Mouse (Mus musculus) urinary bladder, adult 2 months (tissue): ENCODE measurements around the gene Dntt. TPM values are rescaled to one million over a fixed set of nuclear protein-coding genes. Genes with fewer than 3 reads are reported as not detected.
A peak's percentile ranks its signal among the peaks of the same experiment; 100 is the strongest.

Source experiments
- DNase-seq: peaks from one replicate; pipeline ENCODE4 v3.0.0; 2022; ENCODE audit warnings: low spot score
- polyA plus RNA-seq: library from polyadenylated mRNA; depleted of rRNA; stranded (reverse); fragments of >200 nt; gene quantifications from 2 replicates; pipeline ENCODE4 v1.2.3, GENCODE M21; 2012; rRNA removed

Dntt gene
- polyA plus RNA-seq, 1 experiment, result 0.03 TPM

DNA sequence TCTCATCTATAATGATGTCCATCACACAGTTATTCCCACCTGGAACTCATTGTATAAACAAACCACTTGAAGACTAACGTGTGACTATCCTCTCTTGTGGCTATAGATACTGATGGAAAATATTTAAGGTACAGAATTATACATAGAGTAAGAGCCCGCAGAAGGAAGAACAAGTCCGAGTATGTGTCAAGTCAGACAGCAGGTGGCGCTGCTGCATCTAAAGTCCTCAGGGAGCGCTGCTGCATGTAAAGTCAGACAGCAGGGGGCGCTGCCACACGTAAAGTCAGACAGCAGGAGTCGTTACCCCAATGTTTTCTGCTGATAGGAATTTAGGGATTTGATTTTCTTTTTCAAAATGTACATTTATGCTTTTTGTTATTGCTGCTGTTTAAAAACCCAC, 42.4 kb downstream of the Dntt start:
- peak; percentile 65 for DNase-seq

DNA sequence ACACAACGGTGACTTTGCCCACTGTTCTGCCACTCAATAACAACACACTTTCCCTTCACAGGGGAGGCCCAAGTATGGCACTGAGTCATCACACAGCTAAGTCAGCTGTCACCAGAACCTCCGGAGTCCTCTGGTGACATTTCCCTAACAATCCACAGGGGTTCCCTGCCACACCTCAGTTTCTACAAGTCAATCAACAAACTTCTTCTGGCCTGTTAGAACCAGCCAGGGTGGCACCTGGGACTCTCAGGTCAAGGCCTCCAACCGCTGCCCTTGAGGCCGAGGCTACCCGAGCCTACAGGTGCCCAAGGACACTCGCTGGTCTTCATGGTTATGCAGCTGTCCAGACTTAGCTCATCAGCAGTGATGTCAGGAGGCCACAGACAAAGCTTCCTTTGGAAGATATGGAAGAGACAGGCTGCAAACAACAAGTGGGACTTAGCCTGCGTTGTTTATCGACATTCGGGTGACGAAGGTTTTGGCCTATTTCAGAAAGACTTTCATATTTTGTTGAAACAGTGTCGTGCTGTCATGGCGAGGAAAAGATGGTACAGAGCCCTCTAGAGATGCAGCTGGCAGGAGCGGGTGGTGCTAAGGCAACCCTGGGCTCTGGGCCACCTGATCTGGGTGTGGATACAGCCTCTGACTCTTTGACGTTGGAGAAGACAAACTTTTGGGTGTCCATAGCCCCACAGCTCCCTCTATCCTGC, 44.8 kb downstream of the Dntt start:
- DNase-seq, result no peak

DNA sequence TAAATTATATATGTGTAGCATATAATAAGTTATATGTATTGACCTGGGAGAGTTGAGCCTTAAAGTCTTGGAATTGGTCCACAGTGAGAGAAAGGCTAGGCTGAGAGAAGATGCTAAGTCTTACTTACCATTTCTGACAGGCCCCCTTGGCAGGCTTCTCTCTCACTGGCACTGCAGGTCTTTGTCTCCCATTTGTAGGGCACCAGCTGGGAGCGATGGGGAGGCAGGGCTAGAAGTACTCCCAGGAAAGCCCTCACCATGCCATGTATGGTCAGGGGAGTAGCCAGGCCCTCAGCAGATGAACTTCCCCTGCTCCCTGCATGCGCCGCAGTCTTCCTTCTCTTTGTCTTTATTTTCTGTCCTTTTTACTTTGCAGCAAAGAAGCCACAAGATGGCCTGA, 47.8 kb downstream of the Dntt start, which contains the start of gene Opalin:
Gene Opalin (minus strand): TSS at position 208 of the 400 bp plus-strand sequence.
- no peak for DNase-seq

DNA sequence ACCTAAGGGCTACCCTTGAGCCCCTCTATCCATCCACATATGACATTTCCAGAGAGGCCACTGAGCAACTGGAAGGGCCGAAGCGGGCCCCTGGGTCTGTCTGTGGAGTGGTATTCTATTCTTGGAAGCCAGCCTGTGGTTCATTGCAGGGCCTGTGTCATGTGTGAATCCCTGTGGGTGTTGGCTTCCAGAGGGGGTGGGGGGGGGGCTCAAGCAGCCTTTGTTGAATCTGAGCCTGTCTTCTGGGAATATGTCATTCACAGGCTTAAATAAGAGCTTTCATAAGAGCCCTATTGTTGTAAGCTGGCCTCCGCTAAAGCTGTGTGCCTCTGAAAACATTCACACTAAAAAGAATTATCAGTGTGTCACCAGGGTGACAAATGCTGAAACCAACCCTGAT, 52.5 kb downstream of the Dntt start:
- DNase-seq, result no peak

DNA sequence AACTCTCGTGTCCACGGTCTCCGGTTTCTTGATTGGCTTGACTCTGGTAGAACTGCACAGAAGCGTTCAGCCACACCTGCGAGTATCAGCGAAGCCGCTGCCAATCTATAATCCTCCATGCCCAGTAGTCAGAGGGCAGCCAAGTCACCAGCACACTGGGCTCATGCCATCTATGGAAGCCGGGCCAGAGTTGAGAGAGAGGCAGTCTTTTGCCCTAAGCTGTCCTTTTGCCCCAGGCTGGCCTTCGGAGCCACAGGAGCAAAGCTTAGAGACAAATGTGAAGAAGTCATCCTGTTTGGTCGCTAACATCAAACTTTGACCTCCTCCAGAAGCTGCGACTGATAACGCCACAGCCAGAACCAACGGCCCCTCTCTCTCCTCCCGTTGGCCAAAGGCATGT, 54.6 kb downstream of the Dntt start:
- DNase-seq, result no peak

DNA sequence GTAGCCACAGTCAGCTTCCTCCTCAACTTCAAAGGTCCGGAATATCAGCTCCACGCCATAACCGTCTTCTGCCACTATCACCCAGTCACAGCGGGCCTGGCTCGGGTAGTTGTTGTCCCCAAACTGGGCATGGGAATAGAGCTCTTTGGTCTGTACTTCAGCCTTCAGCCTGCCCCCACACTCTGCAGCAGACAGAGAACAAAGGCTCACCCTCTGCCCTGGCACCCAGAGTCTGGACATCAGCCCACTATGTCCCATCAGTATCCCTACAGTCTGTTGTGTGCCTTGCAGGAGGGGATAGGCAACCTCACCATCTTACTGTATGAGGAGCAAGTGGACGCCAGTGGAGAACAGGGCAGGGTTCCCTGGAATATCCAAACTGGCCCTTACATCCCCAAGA, 57.2 kb downstream of the Dntt start:
- DNase-seq, result no peak

DNA sequence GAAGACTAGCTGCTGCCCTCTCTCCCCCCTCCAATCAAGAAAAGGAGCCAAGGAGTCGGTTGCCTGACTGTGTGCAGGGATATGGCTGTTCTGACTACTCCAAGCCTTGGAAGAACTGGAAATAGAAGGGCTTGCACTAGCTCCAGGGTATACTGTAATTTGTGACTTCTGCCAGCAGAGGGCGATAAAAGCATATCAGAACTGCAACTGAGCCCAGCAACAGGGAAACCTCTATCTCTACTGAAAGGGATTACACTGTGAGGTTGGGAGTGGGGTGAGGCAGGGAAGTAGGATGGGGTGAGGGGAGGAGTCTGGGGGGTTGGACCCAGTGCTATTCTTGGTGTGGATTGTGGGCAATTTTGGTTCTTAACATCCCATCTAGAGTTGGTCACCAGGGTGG, 57.6 kb downstream of the Dntt start:
- DNase-seq, result no peak

DNA sequence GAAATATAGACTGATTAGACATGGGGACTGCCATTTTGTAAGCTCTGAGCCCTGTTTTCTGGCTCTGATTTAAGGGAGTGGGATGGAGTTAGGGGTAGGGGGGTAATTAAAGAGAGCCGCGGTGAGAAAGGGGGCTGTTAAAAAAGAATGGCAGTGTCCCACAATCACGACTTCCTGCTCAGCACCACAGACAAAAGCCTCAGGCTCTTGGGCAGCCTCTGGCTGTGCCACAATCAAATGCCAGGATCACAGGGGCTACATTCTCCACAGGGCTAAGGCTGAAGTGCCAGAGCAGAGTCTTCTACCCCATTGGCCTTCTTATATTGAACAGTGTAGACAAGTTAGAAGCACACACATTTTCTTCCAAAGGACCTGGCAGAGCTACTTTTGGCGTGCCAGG, 58.8 kb downstream of the Dntt start:
- no peak for DNase-seq

DNA sequence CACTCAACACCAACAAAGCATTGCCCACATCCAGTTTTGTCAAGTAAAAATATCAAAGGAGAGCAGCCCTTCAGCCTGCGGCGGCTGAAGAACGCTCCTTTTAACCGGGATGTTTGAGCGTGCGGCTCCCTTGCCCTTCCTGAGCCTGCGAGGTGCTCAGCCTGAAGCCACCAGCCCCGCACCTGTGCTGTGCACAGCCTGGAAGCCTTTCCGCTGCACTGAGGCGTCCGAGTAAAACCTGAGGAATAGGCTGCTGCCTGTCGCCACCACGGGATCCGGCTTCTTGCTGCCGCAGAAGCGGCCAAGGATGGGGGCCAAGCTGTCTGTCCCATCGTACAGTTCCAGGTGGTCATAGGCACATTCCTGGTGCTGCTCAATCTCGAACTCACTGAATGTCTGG, 59.4 kb downstream of the Dntt start:
- no peak for DNase-seq

DNA sequence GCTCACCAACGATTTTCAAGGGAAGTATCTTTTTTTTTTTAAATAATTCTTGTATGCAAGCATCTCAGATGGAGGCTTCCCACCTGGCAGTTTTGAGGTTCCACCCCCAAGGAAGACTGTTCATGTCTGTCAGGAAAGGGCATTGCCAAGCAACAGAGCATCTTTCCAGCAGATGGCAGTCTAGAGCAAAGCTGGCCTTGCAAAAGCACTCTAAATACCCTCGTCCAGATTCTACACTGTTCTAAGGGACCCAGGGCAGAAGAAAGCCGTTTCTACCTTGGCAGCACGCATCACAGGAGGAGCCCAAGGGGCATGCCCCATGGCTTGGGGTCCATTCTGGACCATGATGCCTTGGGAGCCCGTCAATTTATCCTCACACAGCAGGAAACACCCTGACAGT, 60.8 kb downstream of the Dntt start:
- DNase-seq, result no peak

DNA sequence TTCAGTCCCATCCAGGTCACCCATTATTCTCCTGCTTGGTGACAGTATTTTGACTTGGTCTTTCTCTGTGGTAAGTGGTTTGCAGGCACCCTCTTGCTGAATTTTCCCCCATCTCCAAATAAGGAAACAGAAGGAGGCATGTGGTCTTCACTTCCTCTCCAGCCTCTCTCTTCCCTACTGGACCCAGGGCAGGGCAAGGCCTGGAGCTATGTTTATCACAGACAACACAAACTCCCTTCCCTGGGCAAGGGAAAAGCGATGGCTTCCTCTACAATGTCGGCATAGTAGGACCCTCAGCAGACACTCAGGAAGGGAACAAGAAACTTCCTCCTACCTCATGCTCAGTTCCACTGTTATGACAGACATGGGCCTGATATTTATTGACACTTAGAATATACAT, 62.8 kb downstream of the Dntt start:
- DNase-seq, result no peak

DNA sequence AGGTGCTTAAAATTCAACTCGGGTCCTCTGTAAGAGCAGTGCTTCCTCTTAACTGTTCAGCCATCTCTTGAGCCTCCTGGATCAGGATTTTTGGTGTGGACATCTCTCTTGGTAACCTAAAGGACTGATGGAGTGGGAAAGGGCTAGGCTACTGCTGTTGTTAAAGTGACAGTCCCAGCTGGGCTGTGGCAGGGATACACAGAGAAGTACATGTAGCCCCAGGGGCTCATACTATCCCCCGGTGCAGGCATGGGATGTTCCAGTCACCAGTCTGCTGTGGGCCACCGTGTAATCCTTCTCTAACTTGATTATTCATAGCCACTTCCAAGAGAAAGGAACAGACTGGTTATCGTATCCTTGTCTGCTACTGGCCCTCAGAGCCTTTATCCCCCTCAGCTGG, 68.0 kb downstream of the Dntt start:
- no peak for DNase-seq

DNA sequence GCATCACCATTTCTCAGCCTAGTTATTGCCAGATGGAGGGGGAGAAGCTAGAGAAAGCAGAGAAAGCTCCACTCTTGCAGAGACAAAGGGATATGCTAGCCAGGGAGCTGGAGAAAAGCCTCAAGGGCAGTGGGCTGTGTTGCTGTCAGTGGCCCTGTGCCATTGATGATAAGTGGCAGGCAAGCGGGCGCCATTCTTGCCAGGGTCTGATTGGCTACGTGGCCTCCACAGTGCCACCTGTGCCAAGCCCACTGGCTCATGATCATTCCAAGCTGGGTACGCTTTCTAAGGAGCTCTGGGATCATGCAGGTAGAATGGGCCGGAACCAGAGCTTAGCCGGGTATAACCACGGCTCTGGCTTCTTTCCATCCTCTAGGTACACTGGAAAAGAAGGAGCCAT, 71.8 kb downstream of the Dntt start:
- DNase-seq, result no peak

DNA sequence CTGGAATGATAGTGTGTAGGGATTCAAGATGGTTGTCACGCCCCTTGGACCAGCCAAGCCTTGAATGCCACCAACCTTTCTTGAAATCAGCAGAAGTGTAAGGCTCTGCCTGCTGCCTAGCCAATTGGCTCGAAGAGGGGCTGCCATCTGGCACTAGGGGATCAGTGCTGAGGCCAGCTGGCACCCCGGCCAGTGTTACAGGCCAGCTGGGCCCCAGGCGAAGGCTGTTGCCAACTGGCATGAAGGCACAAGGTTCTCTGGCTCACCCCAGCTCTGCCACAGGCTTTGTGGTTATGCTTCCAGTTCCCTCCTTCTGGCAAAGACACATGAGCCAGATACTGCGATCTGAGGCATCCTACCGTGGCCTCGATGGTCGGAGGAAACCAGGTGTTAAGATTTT, 72.3 kb downstream of the Dntt start:
- no peak for DNase-seq

DNA sequence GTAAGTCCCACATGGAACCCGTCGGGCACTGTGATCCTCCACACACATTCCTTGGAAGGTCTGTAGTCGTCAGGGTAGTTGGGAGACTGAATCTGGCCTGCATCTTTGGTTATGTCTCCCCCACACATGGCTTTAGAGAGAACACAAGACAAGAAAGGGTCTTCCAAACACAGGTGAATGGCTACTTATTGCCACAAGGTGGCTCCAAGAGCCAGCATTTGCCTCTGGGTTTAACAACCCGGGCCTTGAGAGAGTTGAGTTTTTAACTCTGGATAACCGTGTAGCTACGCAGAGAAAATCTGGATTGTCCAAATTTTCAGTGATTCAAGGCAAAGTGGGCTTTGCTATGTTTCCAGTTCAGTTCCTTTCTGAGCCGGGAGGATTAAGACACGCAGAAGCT, 75.8 kb downstream of the Dntt start:
- DNase-seq, result no peak

DNA sequence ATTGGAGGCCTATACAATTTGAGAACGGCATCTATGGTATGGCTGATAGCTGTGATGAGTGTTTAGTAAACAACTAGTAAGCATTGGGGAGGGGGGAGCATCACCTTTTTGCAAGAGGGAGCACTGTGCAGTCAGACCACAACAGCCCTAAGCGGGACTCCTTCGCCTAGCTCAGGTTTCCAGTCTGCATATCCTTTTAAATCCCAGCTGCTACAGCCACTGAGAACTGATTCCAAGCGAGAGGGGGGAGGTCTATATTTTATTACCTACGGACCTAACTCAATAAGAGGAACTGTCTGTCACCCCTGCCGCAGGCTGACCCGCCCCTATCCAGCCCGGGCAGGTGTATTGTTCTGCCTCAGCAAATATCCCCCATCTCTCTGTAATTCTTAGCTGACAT, 78.5 kb downstream of the Dntt start:
- no peak for DNase-seq

DNA sequence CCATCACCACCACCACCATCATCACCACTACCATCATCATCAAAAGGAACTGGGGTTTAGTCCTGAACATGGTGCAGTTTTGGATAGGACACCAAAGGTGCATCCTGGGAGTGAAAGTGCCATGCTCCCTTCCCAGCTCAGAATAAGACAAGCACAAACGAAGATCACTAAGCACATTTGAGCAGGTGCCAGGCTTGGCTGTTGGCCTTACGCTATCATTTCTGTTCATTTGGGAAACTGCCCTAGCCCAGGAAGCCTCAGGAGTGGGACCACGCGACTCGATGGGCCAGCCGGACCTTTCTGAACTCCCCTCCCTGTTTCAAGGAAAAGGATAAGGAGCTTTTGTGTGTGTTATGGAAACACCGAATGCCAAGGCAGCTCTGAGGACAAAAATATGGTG, 79.6 kb downstream of the Dntt start:
- DNase-seq, result no peak

Other genes with a start within 250 kb of the Dntt start
- 4.8 and 5.3 TPM in 2 replicates for gene Ccnj, start 198.0 kb upstream of the Dntt start, polyA plus RNA-seq
- 6.4 and 7.3 TPM in 2 replicates for gene Zfp518a, start 134.6 kb upstream of the Dntt start, polyA plus RNA-seq
- 7.7 and 9.9 TPM in 2 replicates for gene Blnk, start 34.7 kb upstream of the Dntt start, polyA plus RNA-seq
- not detected in 2 replicates for gene Opalin, start 47.8 kb downstream of the Dntt start, polyA plus RNA-seq
- 0.09 and 0.18 TPM in 2 replicates for gene Tll2, start 177.6 kb downstream of the Dntt start, polyA plus RNA-seq
- 130 and 138 TPM in 2 replicates for gene Tm9sf3, start 234.7 kb downstream of the Dntt start, polyA plus RNA-seq